Mouse (Mus musculus): ENCODE measurements at regions not wholly inside any gene's neighbourhood (a gene's known extent, or its start where the extent isn't known, plus 50 kb on each side); places are given as distances from the start of the nearest gene placed in this dataset.
A peak's percentile ranks its signal among the peaks of the same experiment; 100 is the strongest.

DNA sequence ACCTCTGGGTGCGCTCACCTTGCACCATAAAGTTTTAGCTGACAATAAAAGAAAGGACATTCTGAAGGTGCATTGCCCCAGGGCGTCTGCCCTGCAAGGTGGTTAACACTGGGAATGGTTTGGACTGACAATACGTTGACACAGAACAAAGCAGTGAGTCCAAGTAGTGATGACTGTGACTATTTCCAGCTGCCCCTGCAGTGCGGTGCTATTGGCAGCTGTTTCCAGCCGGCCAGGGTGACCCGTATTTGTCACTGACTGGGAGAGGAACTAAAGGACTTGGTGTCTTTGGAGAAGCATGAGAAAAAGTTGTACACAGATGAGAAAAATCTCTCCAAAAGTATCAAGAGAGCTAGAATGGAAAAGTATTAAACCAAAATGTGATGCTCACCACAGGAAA, 52.0 kb upstream of the Vtcn1 start:
- H3K9ac ChIP-seq (ENCODE audit: low read depth, low read length): no peak overlapping the region
- H3K36me3 ChIP-seq (ENCODE audit: control insufficient read depth, insufficient read depth, low read length): no peaks in the 10 kb centered on the region
- no peak overlapping the region for H3K4me3 ChIP-seq (ENCODE audit: low read length)
- no peak overlapping the region for H3K27ac ChIP-seq (ENCODE audit: low read depth, low read length)
- 67% methylated on average over 6 of the region's 6 CpGs for WGBS
- H3K4me2 ChIP-seq (replicated peaks; ENCODE audit: low read depth, low read length): no peak overlapping the region
- H3K4me1 ChIP-seq (ENCODE audit: control insufficient read depth, insufficient read depth, low read length): peaks cover 4% of the 10 kb centered on the region; the same call in 1 of the 2 replicates
- no peak for ATAC-seq (ENCODE audit: low FRiP score, low TSS enrichment)
- H3K27me3 ChIP-seq (ENCODE audit: control insufficient read depth, insufficient read depth, low read length): 0 out of 2 replicates have a peak, but pooled peaks cover 4% of the 10 kb centered on the region
- H3K9me3 ChIP-seq (ENCODE audit: control insufficient read depth, low read length): no peaks in the 10 kb centered on the region

DNA sequence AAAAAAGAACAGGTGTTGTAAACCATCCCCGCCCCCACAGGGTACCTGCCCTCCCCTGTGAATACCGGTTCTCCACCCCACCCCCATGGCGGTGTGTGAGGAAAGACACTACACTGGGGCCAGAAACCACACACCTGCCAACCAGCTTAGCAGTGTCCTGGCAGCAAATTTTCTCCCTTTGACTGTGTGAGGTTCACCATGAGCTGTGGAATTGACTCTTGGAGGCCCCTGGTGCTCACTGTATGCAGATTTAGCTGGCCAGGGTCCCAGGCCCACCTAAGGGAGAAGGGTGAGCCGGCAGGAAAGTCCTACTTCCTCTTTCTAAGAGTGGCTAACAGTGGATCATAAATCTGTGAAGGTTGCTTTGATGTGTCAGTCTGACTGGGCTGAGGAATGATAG, 53.9 kb upstream of the Vtcn1 start:
- H3K4me2 ChIP-seq (replicated peaks; ENCODE audit: low read depth, low read length): no peak overlapping the region
- H3K27me3 ChIP-seq (ENCODE audit: control insufficient read depth, insufficient read depth, low read length): no peaks in the 10 kb centered on the region
- 37% methylated on average over 4 of the region's 4 CpGs for WGBS
- no peaks in the 10 kb centered on the region for H3K9me3 ChIP-seq (ENCODE audit: control insufficient read depth, low read length)
- H3K36me3 ChIP-seq (ENCODE audit: control insufficient read depth, insufficient read depth, low read length): no peaks in the 10 kb centered on the region
- no peak overlapping the region for H3K9ac ChIP-seq (ENCODE audit: low read depth, low read length)
- peak; percentile 48 for ATAC-seq (ENCODE audit: low FRiP score, low TSS enrichment)
- H3K4me1 ChIP-seq (ENCODE audit: control insufficient read depth, insufficient read depth, low read length): peaks cover 5% of the 10 kb centered on the region; the same call in 1 of the 2 replicates
- no peak overlapping the region for H3K27ac ChIP-seq (ENCODE audit: low read depth, low read length)
- H3K4me3 ChIP-seq (ENCODE audit: low read length): no peak overlapping the region

DNA sequence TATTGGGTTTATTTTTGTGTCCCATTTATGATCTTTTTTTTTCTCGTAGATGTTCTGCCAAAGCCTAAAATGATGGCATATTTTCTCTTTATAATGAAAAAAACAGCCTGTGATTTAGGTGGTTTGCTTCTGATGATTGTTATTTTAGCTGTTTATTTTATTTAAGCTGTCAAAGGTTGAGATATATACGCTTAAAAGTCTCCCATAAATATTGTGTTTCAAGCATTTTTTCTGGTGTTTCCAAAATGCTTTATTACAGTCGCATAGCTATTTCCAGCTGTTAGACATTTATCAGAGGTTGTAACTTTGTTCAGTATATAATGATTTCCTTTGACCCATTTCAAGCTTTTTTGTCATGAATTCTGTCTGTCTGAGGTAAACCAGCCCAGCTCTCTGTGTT, 54.4 kb upstream of the Vtcn1 start:
- peak; percentile 39 for ATAC-seq (ENCODE audit: low FRiP score, low TSS enrichment)
- H3K9me3 ChIP-seq (ENCODE audit: control insufficient read depth, low read length): no peaks in the 10 kb centered on the region
- no peak overlapping the region for H3K4me3 ChIP-seq (ENCODE audit: low read length)
- no peak overlapping the region for H3K27ac ChIP-seq (ENCODE audit: low read depth, low read length)
- H3K4me2 ChIP-seq (replicated peaks; ENCODE audit: low read depth, low read length): no peak overlapping the region
- H3K36me3 ChIP-seq (ENCODE audit: control insufficient read depth, insufficient read depth, low read length): no peaks in the 10 kb centered on the region
- peaks cover 5% of the 10 kb centered on the region; the same call in 1 of the 2 replicates for H3K4me1 ChIP-seq (ENCODE audit: control insufficient read depth, insufficient read depth, low read length)
- no peaks in the 10 kb centered on the region for H3K27me3 ChIP-seq (ENCODE audit: control insufficient read depth, insufficient read depth, low read length)
- H3K9ac ChIP-seq (ENCODE audit: low read depth, low read length): no peak overlapping the region
- WGBS: 49% methylated on average over 3 of the region's 3 CpGs

DNA sequence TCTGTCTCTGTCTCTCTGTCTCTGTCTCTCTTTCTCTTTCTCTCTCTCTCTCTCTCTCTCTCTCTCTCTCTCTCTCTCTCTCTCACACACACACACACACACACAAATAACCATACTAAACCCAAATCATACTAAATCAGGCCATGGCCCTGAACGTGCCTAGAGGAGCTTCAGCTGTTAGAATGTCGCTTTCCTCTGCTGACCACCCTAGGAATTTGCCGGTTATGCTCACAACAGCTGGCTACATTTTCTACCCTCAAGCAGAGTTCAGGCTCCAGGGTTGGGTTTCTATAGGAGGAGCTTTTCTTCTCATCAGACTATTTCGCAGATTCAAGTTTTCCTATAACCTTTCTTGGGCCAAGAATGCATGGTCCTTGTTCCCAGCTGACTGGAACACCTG, 56.1 kb upstream of the Vtcn1 start:
- Histone ChIP-seq H3K27me3 (ENCODE audit: control insufficient read depth, insufficient read depth, low read length) (no peaks in the 10 kb centered on the region), H3K27ac (ENCODE audit: low read depth, low read length) (no peak overlapping the region), H3K4me2 (replicated peaks; ENCODE audit: low read depth, low read length) (no peak overlapping the region), H3K4me1 (ENCODE audit: control insufficient read depth, insufficient read depth, low read length) (peaks cover 5% of the 10 kb centered on the region; the same call in 1 of the 2 replicates), H3K9me3 (ENCODE audit: control insufficient read depth, low read length) (no peaks in the 10 kb centered on the region), H3K9ac (ENCODE audit: low read depth, low read length) (no peak overlapping the region), H3K4me3 (ENCODE audit: low read length) (no peak overlapping the region), H3K36me3 (ENCODE audit: control insufficient read depth, insufficient read depth, low read length) (no peaks in the 10 kb centered on the region)
- WGBS: 69% methylated on average over 4 of the region's 4 CpGs
- no peak for ATAC-seq (ENCODE audit: low FRiP score, low TSS enrichment)

DNA sequence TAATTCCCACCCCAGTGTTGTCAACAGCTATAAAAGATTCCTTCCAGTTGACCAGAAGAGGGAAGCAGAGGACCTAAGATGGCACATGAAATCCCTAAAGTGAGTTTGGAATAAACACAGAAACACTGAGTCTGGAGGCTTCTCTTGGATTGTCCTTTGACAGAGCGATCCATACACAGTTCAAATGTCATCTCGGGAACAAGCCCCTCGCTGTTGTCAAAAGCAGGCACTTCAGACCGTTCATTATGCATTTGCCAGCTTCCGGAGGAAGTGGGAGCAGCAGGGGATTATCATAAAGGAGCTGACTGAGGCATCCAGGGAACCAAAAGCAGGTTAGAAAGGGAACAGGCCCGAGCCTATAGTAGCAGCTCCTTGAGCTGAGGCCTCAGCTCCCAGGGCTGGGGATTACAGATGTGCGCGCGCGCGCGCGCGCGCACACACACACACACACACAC, 57.1 kb upstream of the Vtcn1 start:
- H3K36me3 ChIP-seq (ENCODE audit: control insufficient read depth, insufficient read depth, low read length): no peaks in the 10 kb centered on the region
- H3K9me3 ChIP-seq (ENCODE audit: control insufficient read depth, low read length): no peaks in the 10 kb centered on the region
- peak; percentile 44; the same call in 1 of the 2 replicates for ATAC-seq (ENCODE audit: low FRiP score, low TSS enrichment)
- H3K9ac ChIP-seq (ENCODE audit: low read depth, low read length): no peak overlapping the region; the same call in 1 of the 2 replicates
- peaks cover 5% of the 10 kb centered on the region; the same call in 1 of the 2 replicates for H3K4me1 ChIP-seq (ENCODE audit: control insufficient read depth, insufficient read depth, low read length)
- 40% methylated on average over 15 of the region's 15 CpGs for WGBS
- 0 out of 2 replicates have a peak overlapping the region, but pooled peaks have one; percentile 15 for H3K4me2 ChIP-seq (replicated peaks; ENCODE audit: low read depth, low read length)
- no peak overlapping the region for H3K4me3 ChIP-seq (ENCODE audit: low read length)
- no peaks in the 10 kb centered on the region for H3K27me3 ChIP-seq (ENCODE audit: control insufficient read depth, insufficient read depth, low read length)
- no peak overlapping the region for H3K27ac ChIP-seq (ENCODE audit: low read depth, low read length)

DNA sequence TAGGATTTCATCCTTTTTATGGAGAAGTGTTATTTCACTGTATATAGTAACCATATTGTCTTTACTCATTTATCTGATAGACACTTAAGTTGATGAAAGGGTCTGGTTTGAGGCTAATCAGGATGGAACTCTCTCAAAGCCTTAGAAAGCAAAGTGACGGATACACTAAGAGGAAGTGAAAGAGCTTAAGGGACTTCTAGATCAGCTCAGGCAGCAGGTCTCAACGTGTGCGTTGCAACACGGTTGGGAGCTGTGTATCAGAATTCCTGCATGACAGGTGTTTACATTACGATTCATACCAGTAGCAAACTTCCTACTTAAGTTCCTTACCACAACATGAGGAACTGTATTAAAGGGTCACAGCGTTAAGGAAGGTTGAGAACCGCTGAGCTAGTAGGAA, 59.9 kb upstream of the Vtcn1 start:
- Histone ChIP-seq H3K9me3 (ENCODE audit: control insufficient read depth, low read length) (no peaks in the 10 kb centered on the region), H3K27me3 (ENCODE audit: control insufficient read depth, insufficient read depth, low read length) (no peaks in the 10 kb centered on the region), H3K4me3 (ENCODE audit: low read length) (no peak overlapping the region), H3K4me1 (ENCODE audit: control insufficient read depth, insufficient read depth, low read length) (peaks cover 5% of the 10 kb centered on the region; the same call in 1 of the 2 replicates), H3K36me3 (ENCODE audit: control insufficient read depth, insufficient read depth, low read length) (no peaks in the 10 kb centered on the region), H3K27ac (ENCODE audit: low read depth, low read length) (no peak overlapping the region), H3K9ac (ENCODE audit: low read depth, low read length) (no peak overlapping the region), H3K4me2 (replicated peaks; ENCODE audit: low read depth, low read length) (no peak overlapping the region)
- 69% methylated on average over 7 of the region's 7 CpGs for WGBS
- no peak for ATAC-seq (ENCODE audit: low FRiP score, low TSS enrichment)

DNA sequence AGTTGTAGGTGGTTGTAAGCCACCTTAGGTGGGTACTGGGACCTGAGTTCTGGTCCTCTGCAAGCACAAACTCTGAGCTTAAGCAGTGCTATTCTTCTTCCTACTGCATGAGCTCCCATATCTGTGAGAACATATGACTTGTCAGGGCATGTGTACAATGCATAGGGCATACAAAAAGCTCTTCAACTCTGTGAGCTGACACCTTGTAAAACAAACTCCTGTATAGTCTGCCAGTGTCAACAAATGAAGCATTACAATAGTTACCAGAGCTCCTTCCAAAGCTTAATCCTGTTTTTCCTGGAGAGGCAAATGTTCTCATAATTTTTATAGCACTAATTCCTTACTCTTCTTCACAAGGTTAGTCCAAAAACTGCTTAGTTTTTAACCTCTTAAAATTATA, 62.4 kb upstream of the Vtcn1 start:
- Histone ChIP-seq H3K36me3 (ENCODE audit: control insufficient read depth, insufficient read depth, low read length) (no peaks in the 10 kb centered on the region), H3K27ac (ENCODE audit: low read depth, low read length) (no peak overlapping the region), H3K27me3 (ENCODE audit: control insufficient read depth, insufficient read depth, low read length) (no peaks in the 10 kb centered on the region), H3K9me3 (ENCODE audit: control insufficient read depth, low read length) (no peaks in the 10 kb centered on the region), H3K4me3 (ENCODE audit: low read length) (no peak overlapping the region), H3K9ac (ENCODE audit: low read depth, low read length) (no peak overlapping the region), H3K4me2 (replicated peaks; ENCODE audit: low read depth, low read length) (no peak overlapping the region), H3K4me1 (ENCODE audit: control insufficient read depth, insufficient read depth, low read length) (no peaks in the 10 kb centered on the region)
- ATAC-seq (ENCODE audit: low FRiP score, low TSS enrichment): no peak

DNA sequence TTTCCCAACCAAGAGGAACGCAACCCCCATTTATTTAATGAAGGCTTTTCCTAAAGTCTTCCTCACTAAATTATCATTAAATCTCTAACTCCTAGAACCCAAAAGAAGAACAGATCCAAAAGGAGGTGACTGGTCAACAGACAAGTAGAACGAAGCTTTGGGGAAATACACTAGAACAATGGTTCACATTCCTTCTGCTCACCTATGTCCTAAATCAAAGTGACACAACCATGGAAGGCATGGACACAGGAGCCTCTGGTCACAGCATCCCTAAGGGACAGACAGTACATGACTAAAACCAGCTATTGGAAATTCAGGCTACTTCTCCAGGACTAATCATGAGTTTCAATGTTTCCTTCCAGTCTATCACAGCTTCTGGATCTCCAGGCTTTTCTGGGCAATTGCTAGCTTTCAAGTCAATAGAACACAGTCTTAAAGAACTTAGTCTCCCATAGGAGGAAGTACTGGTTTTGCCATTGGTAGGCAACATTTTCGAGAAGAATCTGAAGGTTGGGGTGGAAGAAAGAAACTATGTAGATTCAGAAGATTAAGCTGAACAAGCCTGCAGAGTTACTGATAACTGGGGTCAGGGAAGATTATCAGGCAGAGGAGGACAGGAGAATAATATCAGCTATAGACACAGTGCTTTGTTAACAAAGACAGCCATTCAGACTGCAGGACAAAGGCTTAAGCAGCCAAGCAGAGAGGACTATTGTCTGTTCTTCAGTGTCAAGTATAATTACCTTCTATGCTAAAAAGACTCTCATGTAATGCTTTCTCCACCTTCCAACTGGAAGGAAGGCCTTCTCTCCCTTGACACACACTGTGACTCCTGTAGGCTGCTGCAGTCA, 65.9 kb upstream of the Vtcn1 start:
- Histone ChIP-seq H3K4me2 (replicated peaks; ENCODE audit: low read depth, low read length) (no peak overlapping the region), H3K9ac (ENCODE audit: low read depth, low read length) (no peak overlapping the region), H3K9me3 (ENCODE audit: control insufficient read depth, low read length) (no peaks in the 10 kb centered on the region), H3K27ac (ENCODE audit: low read depth, low read length) (no peak overlapping the region), H3K4me3 (ENCODE audit: low read length) (no peak overlapping the region), H3K36me3 (ENCODE audit: control insufficient read depth, insufficient read depth, low read length) (no peaks in the 10 kb centered on the region), H3K4me1 (ENCODE audit: control insufficient read depth, insufficient read depth, low read length) (no peaks in the 10 kb centered on the region), H3K27me3 (ENCODE audit: control insufficient read depth, insufficient read depth, low read length) (no peaks in the 10 kb centered on the region)
- ATAC-seq (ENCODE audit: low FRiP score, low TSS enrichment): no peak
- 77% methylated on average over 3 of the region's 3 CpGs for WGBS

DNA sequence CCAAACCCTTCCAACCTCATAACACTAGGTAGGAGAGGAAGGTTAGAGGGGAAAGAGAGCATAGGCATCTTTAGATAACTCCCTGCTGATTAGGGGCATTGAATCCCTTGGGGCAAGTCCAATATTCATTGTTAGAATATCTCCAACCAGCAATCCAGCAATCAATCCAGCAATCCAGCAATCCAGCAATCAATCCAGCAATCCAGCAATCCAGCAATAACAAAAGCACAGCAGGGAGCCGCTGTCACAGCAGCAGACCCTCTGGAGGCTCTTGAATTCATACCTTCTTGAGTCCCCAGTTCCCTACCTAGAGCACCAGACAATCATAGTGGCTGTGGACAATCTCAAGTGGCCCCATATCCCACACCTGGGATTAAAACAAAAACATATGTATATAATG, 69.4 kb upstream of the Man1a2 start:
- Histone ChIP-seq H3K4me1 (ENCODE audit: control insufficient read depth, insufficient read depth, low read length) (no peaks in the 10 kb centered on the region), H3K9ac (ENCODE audit: low read depth, low read length) (no peak overlapping the region), H3K27ac (ENCODE audit: low read depth, low read length) (no peak overlapping the region), H3K36me3 (ENCODE audit: control insufficient read depth, insufficient read depth, low read length) (no peaks in the 10 kb centered on the region), H3K9me3 (ENCODE audit: control insufficient read depth, low read length) (no peaks in the 10 kb centered on the region), H3K4me3 (ENCODE audit: low read length) (no peak overlapping the region), H3K27me3 (ENCODE audit: control insufficient read depth, insufficient read depth, low read length) (no peaks in the 10 kb centered on the region), H3K4me2 (replicated peaks; ENCODE audit: low read depth, low read length) (no peak overlapping the region)
- ATAC-seq (ENCODE audit: low FRiP score, low TSS enrichment): no peak
- whole genome bisulfite sequencing: 95% methylated on average over 1 of the region's 1 CpGs
